Mouse (Mus musculus) ovary, adult 2 months (tissue): ENCODE data around the gene Mapk1. TPM values are rescaled to one million over a fixed set of nuclear protein-coding genes. Genes with fewer than 3 reads are reported as not detected.

ENCODE experiments used
- polyA plus RNA-seq: library from polyadenylated mRNA; depleted of rRNA; stranded (reverse); fragments of >200 nt; gene quantifications from 2 replicates; pipeline ENCODE4 v1.2.3, GENCODE M21; 2012; rRNA removed

Gene Mapk1
- polyA plus RNA-seq: 75.4 and 80.2 TPM in 2 replicates

DNA sequence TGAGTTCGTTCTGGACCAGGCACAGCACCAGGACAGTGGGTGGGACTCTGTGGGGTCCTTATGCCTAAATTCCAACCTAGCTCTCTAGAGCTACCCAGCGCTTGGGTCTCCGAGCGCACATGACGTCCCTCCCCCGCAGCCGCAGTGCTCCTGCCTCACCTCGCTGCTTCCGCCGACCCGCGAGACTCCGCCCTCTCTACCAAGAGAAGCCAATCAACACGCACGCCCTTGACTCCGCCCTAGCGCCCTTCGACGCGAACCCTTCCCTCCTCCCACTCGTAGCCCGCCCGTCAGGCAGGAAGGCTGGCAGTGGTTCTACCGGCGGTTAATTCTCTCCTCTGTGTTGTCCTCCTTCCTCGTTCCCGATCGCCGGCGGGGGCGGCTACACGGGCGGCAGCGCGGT, at the start of gene Mapk1:
Gene Mapk1, plus strand, starts transcription at position 252 of the 403 bp plus-strand sequence.

DNA sequence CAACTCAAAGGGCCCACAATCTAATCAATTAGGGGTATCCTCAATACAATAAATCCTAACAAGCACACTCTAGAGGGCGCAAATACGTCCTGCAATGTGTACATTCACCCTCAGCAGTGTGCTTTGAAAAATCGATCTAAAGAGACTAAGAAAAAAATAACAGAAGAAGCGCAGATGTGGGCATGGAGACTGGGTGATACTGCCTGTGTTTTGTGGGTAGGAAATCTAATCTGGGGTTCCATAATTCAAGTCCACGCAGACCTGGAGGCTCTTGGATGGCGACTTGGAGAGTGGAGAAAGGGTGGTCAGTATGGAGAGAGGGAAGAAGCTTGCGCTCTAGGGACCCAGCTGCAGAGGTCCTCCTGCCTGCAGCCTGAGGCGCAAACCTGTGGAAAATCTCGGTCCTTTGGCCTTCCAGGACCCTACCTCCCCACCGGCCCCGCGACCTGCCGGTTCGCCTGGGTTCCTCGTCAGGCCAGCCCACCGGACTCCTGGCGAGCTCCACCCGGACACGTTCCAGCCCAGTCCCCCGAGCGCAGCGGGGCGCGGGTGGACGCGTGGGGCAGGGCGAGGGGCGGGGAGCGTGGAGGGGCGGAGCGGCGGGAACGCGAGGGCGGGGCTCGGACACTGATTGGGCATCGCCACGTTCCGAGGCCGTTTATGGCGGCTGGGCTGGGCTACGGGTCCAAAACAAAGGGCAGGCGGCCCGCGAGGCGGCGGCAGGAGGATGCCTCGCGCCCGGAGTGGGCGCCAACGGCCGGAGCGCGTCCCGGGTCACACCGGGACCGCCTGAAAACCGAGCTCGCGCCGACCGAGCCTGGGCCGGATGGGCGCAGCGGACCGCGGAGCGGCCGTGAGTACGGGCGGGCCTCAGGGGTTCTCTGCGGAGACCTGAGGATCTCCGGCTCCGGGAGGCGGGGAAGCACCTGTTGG, 86.6 kb downstream of the Mapk1 start, which contains the start of gene Ypel1:
Gene Ypel1, plus strand, starts transcription at position 186 of the 933 bp plus-strand sequence.

Other genes with a start within 250 kb of the Mapk1 start
- 5.6 and 7.6 TPM in 2 replicates for gene Spag6l, start 153.9 kb upstream of the Mapk1 start, polyA plus RNA-seq
- gene Igll1, start 119.4 kb upstream of the Mapk1 start, polyA plus RNA-seq: not detected in 2 replicates
- 75.9 and 98.6 TPM in 2 replicates for gene Top3b, start 112.6 kb upstream of the Mapk1 start, polyA plus RNA-seq
- 7.5 and 8.8 TPM in 2 replicates for gene Vpreb1, start 112.5 kb upstream of the Mapk1 start, polyA plus RNA-seq
- gene Ppm1f, start 86.9 kb upstream of the Mapk1 start, polyA plus RNA-seq: 19.4 and 22.2 TPM in 2 replicates
- gene Ypel1, start 86.3 kb downstream of the Mapk1 start, polyA plus RNA-seq: 8.8 and 10.2 TPM in 2 replicates
- 98.1 and 102 TPM in 2 replicates for gene Ppil2, start 127.9 kb downstream of the Mapk1 start, polyA plus RNA-seq
- gene 2610318N02Rik, start 141.8 kb downstream of the Mapk1 start, polyA plus RNA-seq: 3.1 and 3.6 TPM in 2 replicates
- gene Sdf2l1, start 149.0 kb downstream of the Mapk1 start, polyA plus RNA-seq: 120 and 187 TPM in 2 replicates
- 27.1 and 39.3 TPM in 2 replicates for gene Ydjc, start 161.2 kb downstream of the Mapk1 start, polyA plus RNA-seq
- 1.2 and 1.8 TPM in 2 replicates for gene Ccdc116, start 163.8 kb downstream of the Mapk1 start, polyA plus RNA-seq
- gene Ube2l3, start 219.3 kb downstream of the Mapk1 start, polyA plus RNA-seq: 58.7 and 63.1 TPM in 2 replicates
- gene Rimbp3, start 225.2 kb downstream of the Mapk1 start, polyA plus RNA-seq: 0.12 and 0.17 TPM in 2 replicates